In the genomic region with DNA sequence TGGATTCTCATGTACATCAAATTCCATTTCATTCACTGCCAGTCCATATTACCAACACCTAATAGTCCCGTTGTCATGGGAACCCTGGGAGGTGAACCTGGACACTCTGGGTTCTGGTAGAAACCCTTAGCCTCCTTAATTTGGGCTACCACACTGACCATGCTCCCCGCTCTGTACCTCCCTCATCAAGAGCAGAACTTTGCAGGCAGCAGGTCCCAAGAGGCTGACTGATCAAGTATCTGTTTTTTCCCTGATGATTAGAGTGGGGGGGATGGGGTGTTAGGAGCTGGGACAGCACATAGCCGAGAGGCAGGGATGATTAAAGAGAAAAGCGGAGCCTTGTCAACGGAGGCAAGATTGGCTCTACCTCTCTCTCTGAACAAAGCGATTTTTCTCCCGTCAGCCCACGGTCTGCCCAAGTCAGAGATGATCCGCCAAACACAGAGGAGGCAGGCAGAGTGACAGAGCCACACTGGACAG, we compare ENCODE assay signal across 20 mouse cellular contexts. TPM values are rescaled to one million over a fixed set of nuclear protein-coding genes. Genes with fewer than 3 reads are reported as not detected.
DNase-seq lines count a peak whose midpoint lies in the region; ATAC-seq lines count a peak whose summit lies in the region.
"Had no signal": no experiment of that assay in that cellular context is flagged by ENCODE, and none has a peak within 500 bp of the region (broad histone marks: within the 10 kb centered on the region; RNA-seq: fewer than 3 reads in every experiment).

No protein-coding gene starts in this region.

- H3K4me2 ChIP-seq in neural tube, embryonic 12.5 days (replicated peaks) = no peak overlapping the region
- H3K4me2 ChIP-seq: embryonic facial prominence, embryonic 13.5 days had no signal

- H3K36me3 ChIP-seq in hindbrain, embryonic 10.5 days = no peaks in the 10 kb centered on the region
- H3K36me3 ChIP-seq in midbrain, embryonic 10.5 days = no peaks in the 10 kb centered on the region
- no peaks in the 10 kb centered on the region for H3K36me3 ChIP-seq in neural tube, embryonic 12.5 days
- H3K36me3 ChIP-seq: embryonic facial prominence, embryonic 13.5 days; heart, embryonic 10.5 days had no signal

- H3K4me3 ChIP-seq in hindbrain, embryonic 10.5 days = no peak overlapping the region
- H3K4me3 ChIP-seq in midbrain, embryonic 10.5 days = no peak overlapping the region
- no peak overlapping the region for H3K4me3 ChIP-seq in neural tube, embryonic 12.5 days
- H3K4me3 ChIP-seq: embryonic facial prominence, embryonic 13.5 days; heart, embryonic 10.5 days had no signal

- H3K4me1 ChIP-seq in hindbrain, embryonic 10.5 days (replicated peaks) = peaks cover 64% of the 10 kb centered on the region
- H3K4me1 ChIP-seq in midbrain, embryonic 10.5 days = peaks cover 63% of the 10 kb centered on the region
- peaks cover 24% of the 10 kb centered on the region for H3K4me1 ChIP-seq in neural tube, embryonic 12.5 days

- 73% methylated on average over 9 of the region's 9 CpGs for WGBS in hindbrain, embryonic 10.5 days
- 84% methylated on average over 9 of the region's 9 CpGs for WGBS in midbrain, embryonic 10.5 days
- 62% methylated on average over 9 of the region's 9 CpGs for WGBS in neural tube, embryonic 12.5 days

- H3K9me3 ChIP-seq in hindbrain, embryonic 10.5 days = no peaks in the 10 kb centered on the region
- H3K9me3 ChIP-seq in midbrain, embryonic 10.5 days (replicated peaks) = no peaks in the 10 kb centered on the region
- no peaks in the 10 kb centered on the region for H3K9me3 ChIP-seq in neural tube, embryonic 12.5 days
- H3K9me3 ChIP-seq: embryonic facial prominence, embryonic 13.5 days; heart, embryonic 10.5 days had no signal

- 0 out of 2 replicates have a peak overlapping the region, but pooled peaks have one; percentile 35 for H3K27ac ChIP-seq in hindbrain, embryonic 10.5 days
- H3K27ac ChIP-seq in midbrain, embryonic 10.5 days (replicated peaks) = peak overlapping the region; percentile 76
- H3K27ac ChIP-seq in neural tube, embryonic 12.5 days = no peak overlapping the region
- H3K27ac ChIP-seq: embryonic facial prominence, embryonic 13.5 days; heart, embryonic 10.5 days had no signal

- DNase-seq in embryo, embryonic 11 days = peak; percentile 25
- no peak for DNase-seq in embryo, embryonic 10 days (ENCODE audit: low spot score)
- no peak for DNase-seq in hindbrain, embryonic 10.5 days (ENCODE audit: low spot score)
- DNase-seq in midbrain, embryonic 10.5 days (ENCODE audit: low spot score) = no peak
- no peak for DNase-seq in heart, adult 11 months
- DNase-seq in MN1 (ENCODE audit: low spot score) = no peak
- no peak for DNase-seq in kidney, adult 11 months
- DNase-seq: adrenal gland, postnatal 14 days; cerebellum, adult 9-11 months; gastrocnemius, postnatal 10 days; heart, postnatal 14 days; kidney, adult 18-20 months; kidney, postnatal 36 days; layer of hippocampus, postnatal 36 days; lung, adult 2 months; lung, postnatal 4 days had no signal

- ATAC-seq in neural tube, embryonic 12.5 days (ENCODE audit: low FRiP score, low read depth) = peak; percentile 31; the same call in 1 of the 2 replicates

- peaks cover 3% of the 10 kb centered on the region; the same call in 1 of the 2 replicates for H3K27me3 ChIP-seq in hindbrain, embryonic 10.5 days (ENCODE audit: insufficient read depth, poor library complexity, severe bottlenecking)
- no peaks in the 10 kb centered on the region for H3K27me3 ChIP-seq in midbrain, embryonic 10.5 days (ENCODE audit: low read depth, poor library complexity, severe bottlenecking)
- H3K27me3 ChIP-seq in neural tube, embryonic 12.5 days (replicated peaks) = no peaks in the 10 kb centered on the region
- H3K27me3 ChIP-seq: embryonic facial prominence, embryonic 13.5 days had no signal

- no peak overlapping the region for H3K9ac ChIP-seq in neural tube, embryonic 12.5 days
- H3K9ac ChIP-seq: embryonic facial prominence, embryonic 13.5 days had no signal

RNA-seq across cellular contexts. Expression of a gene that starts 26.5 kb away (rescaled TPM):
- not detected in 2 replicates for polyA plus RNA-seq in hindbrain, embryonic 10.5 days (2016; fragmentation: Nextera tagmentation; extraction: Ambion mirVana)
- not detected in 2 replicates for polyA plus RNA-seq in midbrain, embryonic 10.5 days (2016; fragmentation: Nextera tagmentation; extraction: Ambion mirVana)
- not detected in 2 replicates for polyA plus RNA-seq in neural tube, embryonic 12.5 days (2016; fragmentation: Nextera tagmentation; extraction: Ambion mirVana)
- polyA plus RNA-seq: liver, adult 2 months had no signal
